Mouse (Mus musculus) MEL (cell line): ENCODE measurements around the gene Limk2.

ENCODE experiments used
- CTCF ChIP-seq, 3 experiments: IDR thresholded peaks in 2 of 3; conservative IDR thresholded peaks in 1 of 3; 2 replicates each; pipeline ENCODE4 v1.5.1; 2011 to 2012; ENCODE audit warnings: low read length in 3 of 3, low read depth in 2 of 3, mild to moderate bottlenecking in 2 of 3, improper control_type of control experiment in 1 of 3, inconsistent platforms in 1 of 3, mixed read lengths in 1 of 3, moderate library complexity in 1 of 3; ENCODE audit not compliant: control insufficient read depth in 1 of 3, insufficient read depth in 1 of 3, poor library complexity in 1 of 3, severe bottlenecking in 1 of 3
- ETS1 ChIP-seq: IDR thresholded peaks from 2 replicates; pipeline ENCODE4 v1.6.1; 2012; ENCODE audit warnings: low read depth, mild to moderate bottlenecking, inconsistent platforms, low read length, improper control_type of control experiment, moderate library complexity
- MAFK ChIP-seq: IDR thresholded peaks from 2 replicates; pipeline ENCODE4 v1.6.1; 2011; ENCODE audit warnings: low read depth, mild to moderate bottlenecking, low read length, improper control_type of control experiment, borderline replicate concordance
- MXI1 ChIP-seq: IDR thresholded peaks from 2 replicates; pipeline ENCODE4 v1.6.1; 2011; ENCODE audit warnings: mild to moderate bottlenecking, low read depth, low read length, improper control_type of control experiment
- MYC ChIP-seq: IDR thresholded peaks from 2 replicates; pipeline ENCODE4 v1.6.1; 2011; ENCODE audit warnings: low read depth, mild to moderate bottlenecking, low read length, improper control_type of control experiment, moderate library complexity
- NRF1 ChIP-seq: IDR thresholded peaks from 2 replicates; pipeline ENCODE4 v1.6.1; 2014; ENCODE audit warnings: low read depth, mild to moderate bottlenecking, inconsistent platforms, low read length, improper control_type of control experiment, moderate library complexity; ENCODE audit not compliant: poor library complexity, insufficient read depth, severe bottlenecking
- POLR2AphosphoS2 ChIP-seq: IDR thresholded peaks from 2 replicates; pipeline ENCODE4 v1.6.1; 2011; ENCODE audit warnings: low read length, improper control_type of control experiment
- POLR2AphosphoS5 ChIP-seq: IDR thresholded peaks from 2 replicates; pipeline ENCODE4 v1.6.1; 2012; ENCODE audit warnings: low read depth, borderline replicate concordance, mild to moderate bottlenecking, inconsistent platforms, low read length, moderate library complexity, mixed read lengths
- RAD21 ChIP-seq: IDR thresholded peaks from 2 replicates; pipeline ENCODE4 v1.6.1; 2011; ENCODE audit warnings: mild to moderate bottlenecking, low read depth, low read length, improper control_type of control experiment
- TBP ChIP-seq: IDR thresholded peaks from 2 replicates; pipeline ENCODE4 v1.8.0; 2011; ENCODE audit warnings: low read depth, low read length, improper control_type of control experiment
- TCF12 ChIP-seq: IDR thresholded peaks from 2 replicates; pipeline ENCODE4 v1.6.1; 2014; ENCODE audit warnings: low read depth, mild to moderate bottlenecking, inconsistent platforms, low read length, improper control_type of control experiment, moderate library complexity
- USF1 ChIP-seq: IDR thresholded peaks from 2 replicates; pipeline ENCODE4 v1.6.1; 2014; ENCODE audit warnings: low read depth, mild to moderate bottlenecking, inconsistent platforms, low read length, improper control_type of control experiment, moderate library complexity
- ZC3H11A ChIP-seq: IDR thresholded peaks from 2 replicates; pipeline ENCODE4 v1.6.1; 2012; ENCODE audit warnings: low read depth, mild to moderate bottlenecking, inconsistent platforms, low read length, improper control_type of control experiment
- ZNF384 ChIP-seq: IDR thresholded peaks from 2 replicates; pipeline ENCODE4 v1.6.1; 2012; ENCODE audit warnings: low read depth, mild to moderate bottlenecking, inconsistent platforms, low read length, improper control_type of control experiment

DNA sequence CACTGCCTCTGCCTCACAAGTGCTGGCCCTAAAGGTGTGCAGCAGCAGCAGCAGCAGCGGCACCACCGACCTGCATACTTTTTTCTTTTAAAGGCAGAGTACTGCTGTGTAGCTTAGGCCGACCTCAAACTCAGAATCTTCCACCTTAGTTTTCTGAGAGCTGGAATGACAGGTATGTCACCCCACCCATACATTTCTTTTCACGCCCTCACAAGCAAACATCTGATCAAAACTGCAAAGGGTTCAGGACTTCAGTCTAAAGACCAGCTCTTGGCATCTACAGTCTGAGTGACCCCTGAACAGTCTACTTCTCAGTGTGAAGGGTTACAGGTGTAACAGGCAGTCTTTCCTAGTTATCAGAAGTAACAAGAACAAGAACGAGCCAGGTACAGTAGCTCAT lies 18.2 kb downstream of the Limk2 start:
- TF ChIP-seq CTCF (IDR thresholded peaks at IDR 0.05 in 2 of 3, conservative IDR thresholded peaks at IDR 0.05 in 1 of 3; ENCODE audit: control insufficient read depth in 1 of 3, insufficient read depth in 1 of 3, low read depth in 2 of 3, low read length in 3 of 3, poor library complexity in 1 of 3, severe bottlenecking in 1 of 3) (no peak), ZC3H11A (no peak), RAD21 (no peak), MAFK (no peak), POLR2AphosphoS5 (no peak), ZNF384 (no peak), MXI1 (no peak), TBP (no peak), TCF12 (no peak), MYC (no peak), POLR2AphosphoS2 (no peak), NRF1 (no peak), ETS1 (no peak), USF1 (no peak)
